Mouse (Mus musculus): ENCODE data around the gene Txnip.

- TF ChIP-seq GATA1 (IDR thresholded peaks at IDR 0.05; ENCODE audit: borderline replicate concordance, low read length) (no peak), FLI1 (IDR thresholded peaks at IDR 0.05; ENCODE audit: low read length) (no peak)
Observed at GRCm38 (mm10) chr3:96540740-96541139, 17.0 kb upstream of the Txnip start.

All from megakaryocyte, embryonic 14.5 days (primary cell).